Mouse (Mus musculus): ENCODE results near the gene Fcnb. TPM values are rescaled to one million over a fixed set of nuclear protein-coding genes. Genes with fewer than 3 reads are reported as not detected.

Fcnb gene
- not detected for total RNA-seq (2021)
- long read RNA-seq, experiment 1, result 0 reads
- long read RNA-seq, experiment 2, result 0 reads

DNA sequence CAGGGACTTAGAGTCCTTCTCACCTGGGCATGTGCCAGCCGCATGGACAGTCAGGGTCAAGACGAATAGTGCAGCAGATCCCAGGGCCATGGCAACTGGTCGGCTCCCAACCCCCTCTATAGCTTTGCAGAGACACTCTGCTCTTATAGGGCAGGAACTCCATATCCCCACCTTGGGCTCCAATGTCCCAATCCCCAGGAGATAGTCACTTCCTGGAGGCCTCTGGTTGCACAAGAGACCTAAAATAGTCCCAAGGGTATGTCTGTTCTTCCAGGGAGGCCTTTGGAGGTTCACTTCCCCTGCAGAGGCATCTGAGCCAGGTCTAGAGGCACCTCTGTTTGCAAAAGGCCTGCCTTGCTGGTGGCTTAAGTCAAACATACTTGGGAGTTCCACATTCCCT lies at the start of gene Fcnb:
Fcnb (minus strand) TSS at position 118 of the 400 bp plus-strand sequence.
- intact Hi-C loops (cut with DNase I; ENCODE audit: low total_unique reads), result no loop called here
- no peak for DNase-seq

DNA sequence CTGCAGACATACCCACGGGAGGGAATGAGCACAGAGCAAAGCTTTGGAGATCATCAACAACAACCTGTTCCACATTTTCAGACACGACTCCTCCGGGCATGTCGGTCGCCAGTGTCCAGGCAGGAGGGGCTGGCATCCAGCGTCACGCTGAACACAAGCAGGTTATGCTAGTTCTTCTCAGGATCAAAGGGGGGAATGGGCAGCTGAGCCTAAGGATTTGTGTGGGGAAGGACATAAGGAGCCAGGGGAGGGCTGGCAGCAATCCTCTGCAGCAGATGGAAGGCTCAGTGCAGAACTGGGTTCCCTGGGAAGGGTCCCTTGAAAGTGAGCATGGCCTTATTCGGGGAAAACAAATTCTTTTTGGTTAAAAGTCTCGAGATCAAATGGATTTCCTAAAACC lies 49.1 kb upstream of the Fcnb start:
- intact Hi-C loops (cut with DNase I; ENCODE audit: low total_unique reads), result no loop called here
- DNase-seq, result no peak

DNA sequence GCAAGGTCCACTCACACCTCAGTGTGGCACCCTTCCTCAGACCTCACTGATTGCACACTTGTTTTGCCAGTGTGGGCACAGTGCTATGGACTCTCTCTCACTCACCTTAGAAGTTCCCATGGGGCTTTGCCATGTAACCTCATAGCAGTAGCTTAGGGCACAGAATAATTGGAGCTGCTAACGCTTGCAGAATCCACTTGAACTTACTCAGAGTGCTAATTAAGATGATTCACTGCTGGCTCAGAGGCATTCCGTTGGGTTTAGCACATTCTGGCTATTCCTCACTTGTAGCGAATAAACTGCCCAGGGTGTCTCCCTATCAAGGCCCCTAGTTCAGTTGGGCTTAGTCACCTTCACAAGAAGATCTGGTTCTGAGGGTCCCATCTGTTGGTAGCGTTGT lies 47.4 kb upstream of the Fcnb start:
- no peak for DNase-seq
- intact Hi-C loops (cut with DNase I; ENCODE audit: low total_unique reads), result no loop called here

DNA sequence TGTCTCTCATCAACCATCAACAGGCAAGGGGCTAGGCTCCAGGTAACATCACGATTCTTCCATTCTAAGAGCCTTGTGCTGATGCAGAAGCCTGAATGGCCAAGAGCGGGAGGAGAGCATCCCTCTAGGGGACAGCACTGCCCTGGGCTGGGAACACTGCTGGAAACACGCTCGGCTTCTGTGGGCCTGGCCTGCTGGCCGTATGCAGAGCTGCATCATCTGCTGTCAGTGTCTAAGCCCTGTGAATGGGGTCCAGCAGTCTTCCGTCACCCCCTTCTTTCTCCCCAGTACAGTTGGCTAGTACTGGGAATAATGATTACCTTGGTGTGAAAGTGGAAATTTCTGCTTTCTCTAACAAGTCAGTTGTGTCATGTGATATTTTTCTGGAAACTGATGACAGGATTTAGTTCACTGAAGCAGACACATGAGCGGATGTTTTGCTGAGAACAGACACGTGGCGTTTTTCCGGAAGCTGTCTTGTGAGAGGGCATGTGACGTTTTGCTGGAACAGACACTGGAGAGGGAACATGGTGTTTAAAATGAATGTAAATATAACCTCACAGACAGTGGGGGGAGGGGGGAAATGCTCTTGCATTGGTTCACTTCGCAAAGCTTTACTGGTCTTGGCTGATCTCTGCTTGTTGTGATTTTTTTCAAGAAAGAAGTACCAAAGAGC lies 42.2 kb upstream of the Fcnb start:
- DNase-seq, result no peak
- intact Hi-C loops (cut with DNase I; ENCODE audit: low total_unique reads), result no loop called here

DNA sequence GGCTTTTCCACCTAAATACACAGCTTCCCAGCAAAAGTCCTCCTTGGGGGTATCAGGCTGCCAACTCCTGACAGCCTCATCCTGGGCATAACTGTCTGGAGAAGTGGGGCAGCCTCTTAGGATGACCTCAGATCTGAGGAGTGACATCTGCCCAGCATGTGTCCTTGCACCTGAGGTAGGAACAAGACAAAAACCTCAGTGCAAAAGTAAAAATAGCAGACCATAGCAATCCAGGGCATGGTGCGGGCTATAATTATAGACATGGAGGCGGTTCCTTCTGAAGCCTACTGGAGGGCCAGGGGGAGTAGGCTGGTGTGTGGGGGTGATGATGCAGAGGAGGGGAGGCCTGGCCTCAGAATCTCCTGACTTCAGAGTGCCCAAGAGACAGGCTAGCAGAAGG lies 39.2 kb upstream of the Fcnb start:
- intact Hi-C loops (cut with DNase I; ENCODE audit: low total_unique reads), result no loop called here

DNA sequence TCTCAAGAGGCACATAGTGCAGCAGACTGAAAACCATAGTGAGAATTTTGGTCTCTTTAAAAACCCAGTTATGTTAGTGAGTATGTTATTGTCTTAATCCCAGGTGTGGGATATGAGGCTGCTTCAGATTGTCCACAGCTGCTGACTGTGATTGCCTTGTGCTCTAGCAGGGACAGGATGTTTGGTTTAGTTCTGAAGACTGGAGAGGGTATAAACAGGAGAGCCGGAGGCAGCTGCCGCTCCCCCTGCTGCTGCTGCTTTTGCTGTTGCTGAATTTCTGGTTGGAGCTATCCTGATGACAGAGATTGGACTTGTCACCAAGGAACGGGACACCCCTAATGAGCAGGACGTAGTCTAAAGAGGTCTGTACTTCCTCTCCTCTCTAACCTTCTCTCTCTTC lies 36.6 kb upstream of the Fcnb start:
- no peak for DNase-seq
- intact Hi-C loops (cut with DNase I; ENCODE audit: low total_unique reads), result no loop called here

More for the DNA sequence above, 39.2 kb upstream of the Fcnb start:
- no peak for DNase-seq

DNA sequence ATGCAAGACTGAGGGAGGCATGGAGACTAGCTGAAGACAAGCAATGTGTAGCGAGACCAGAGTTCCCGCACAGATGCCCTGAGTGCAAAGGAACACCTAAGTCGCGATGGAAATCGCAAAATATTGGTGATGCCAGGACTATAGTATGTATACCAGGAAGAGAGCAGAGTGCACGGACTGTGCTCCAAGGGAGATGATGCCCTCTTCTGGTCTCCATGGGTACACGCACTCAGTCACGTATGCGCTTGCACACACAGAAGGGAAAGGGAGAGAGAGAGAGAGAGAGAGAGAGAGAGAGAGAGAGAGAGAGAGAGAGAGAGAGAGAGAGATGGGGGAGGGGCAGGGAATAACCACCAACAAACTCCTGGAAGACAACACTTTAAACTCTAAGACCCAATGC lies 35.7 kb upstream of the Fcnb start:
- no peak for DNase-seq
- intact Hi-C loops (cut with DNase I; ENCODE audit: low total_unique reads), result no loop called here

DNA sequence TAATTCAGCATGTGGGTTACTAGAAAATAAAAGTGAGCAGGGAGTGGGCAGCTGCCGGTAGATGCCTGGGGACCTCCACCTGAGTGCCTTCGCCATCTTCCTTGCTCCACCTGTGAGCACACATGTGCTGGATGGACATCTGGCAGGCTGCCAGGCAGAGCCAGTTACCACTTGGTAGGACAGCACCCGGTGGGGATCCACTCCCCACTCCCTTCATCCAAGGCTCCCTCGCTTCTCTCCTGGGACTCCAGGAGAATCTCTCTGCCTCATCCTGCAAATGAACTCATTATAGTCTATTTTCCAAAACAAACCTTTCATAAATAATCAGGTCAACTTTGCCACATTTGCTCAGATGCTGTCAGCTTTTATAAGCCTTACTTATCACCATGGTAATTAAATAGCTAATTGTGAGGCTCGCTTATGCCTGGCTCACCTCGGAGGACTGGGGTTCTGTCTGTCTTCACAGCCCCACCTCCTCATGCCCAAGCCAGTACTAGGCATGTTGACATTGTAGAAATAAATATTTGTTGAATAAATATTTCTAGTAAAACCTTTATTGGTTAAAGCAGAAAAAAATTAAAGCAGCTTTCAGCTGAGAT lies 33.9 kb upstream of the Fcnb start:
- intact Hi-C loops (cut with DNase I; ENCODE audit: low total_unique reads), result no loop called here
- no peak for DNase-seq

DNA sequence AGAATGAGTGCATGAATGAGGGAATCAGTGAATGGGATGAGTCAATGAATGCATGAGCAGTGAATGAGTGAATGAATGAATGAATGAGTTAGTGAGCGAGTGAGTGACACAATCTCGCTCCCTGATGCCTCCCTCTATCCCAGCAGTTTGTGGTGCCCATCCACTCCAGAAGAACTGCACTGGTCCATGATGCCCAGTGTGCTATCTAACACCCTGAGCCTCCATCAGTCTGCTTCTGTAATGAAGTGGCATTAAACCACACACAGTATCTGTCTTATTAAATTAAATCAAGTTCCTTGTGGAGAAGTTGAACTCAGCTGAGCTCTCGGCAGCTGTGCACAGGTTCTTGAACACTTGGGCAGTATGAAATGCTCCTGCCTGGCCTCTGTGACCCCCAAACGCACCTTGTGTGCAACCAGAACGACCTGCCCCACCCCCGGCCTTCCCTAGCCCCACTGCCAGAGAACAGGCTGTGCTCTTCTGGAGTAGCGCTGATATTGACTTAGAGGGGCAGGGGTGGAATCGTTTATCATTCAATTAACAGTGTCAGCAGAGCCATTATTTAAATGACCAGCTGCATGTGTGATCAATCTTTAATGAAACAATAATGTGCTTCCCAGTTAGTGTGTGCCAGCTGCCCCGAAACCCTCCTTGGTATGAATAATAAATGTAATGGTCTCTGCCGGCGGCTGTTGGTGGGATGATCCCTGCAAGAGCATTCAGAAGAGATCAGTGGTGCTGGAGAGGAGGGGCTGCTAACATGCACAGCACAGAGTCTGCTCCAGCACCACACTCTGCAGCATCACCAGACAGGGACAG lies 33.0 kb upstream of the Fcnb start:
- no peak for DNase-seq
- intact Hi-C loops (cut with DNase I; ENCODE audit: low total_unique reads), result no loop called here

DNA sequence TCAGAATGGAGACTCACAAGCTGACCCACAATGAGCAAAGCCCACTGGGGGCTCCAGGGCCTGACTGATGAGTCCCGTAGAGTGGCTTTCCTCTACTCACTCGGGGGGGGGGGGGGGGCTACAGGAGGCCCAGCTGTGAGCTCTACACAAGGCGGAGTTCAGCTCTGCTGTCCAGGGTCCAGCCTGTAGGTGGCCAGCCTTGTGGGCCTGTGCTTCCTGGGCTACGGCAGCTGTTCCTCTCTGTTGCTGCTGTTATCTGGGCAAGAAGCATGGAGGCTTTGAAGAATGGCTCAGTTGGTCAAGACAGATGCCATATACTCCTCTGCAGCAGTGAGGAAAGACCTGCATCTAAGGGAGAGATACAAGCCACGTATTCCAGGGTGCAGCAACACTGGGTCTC lies 24.1 kb upstream of the Fcnb start:
- intact Hi-C loops (cut with DNase I; ENCODE audit: low total_unique reads), result no loop called here
- no peak for DNase-seq

DNA sequence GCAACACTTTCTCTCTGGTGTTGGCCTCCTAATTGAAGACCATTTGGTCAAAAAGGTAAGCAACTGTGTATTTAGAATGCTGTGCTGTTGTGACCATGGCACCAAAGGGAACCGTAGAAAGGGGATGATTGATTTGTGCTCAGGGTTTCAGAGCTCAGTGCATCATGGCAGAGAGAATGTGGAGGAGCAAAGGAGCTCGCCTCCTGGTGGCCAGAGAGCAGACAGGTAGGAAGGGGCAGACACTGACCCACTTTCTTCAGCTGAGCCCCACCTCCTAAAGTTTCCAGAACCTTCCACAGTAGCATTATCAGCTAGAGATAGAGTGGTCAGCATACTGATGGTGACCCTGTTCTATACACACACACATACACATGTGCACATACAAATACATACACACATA lies 21.3 kb upstream of the Fcnb start:
- no peak for DNase-seq
- intact Hi-C loops (cut with DNase I; ENCODE audit: low total_unique reads), result no loop called here

DNA sequence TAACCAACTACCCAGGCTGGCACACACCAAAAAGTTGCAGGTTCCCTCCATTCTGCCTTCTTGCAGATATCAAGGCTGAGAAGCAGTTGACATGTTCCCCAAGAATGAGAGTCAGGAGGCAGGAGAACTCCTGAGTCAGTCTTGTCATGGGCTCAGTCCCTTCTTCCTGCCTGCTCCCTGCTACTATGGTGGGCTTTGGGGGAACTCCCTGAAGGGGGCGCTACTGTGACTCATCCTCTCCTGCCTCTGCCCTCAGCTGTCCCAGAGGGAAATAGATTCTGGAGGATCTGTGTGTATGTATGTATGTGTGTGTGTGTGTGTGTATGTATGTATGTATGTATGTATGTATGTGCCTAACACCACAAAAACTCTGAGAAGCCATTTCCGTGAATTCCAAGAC lies 19.0 kb upstream of the Fcnb start:
- intact Hi-C loops (cut with DNase I; ENCODE audit: low total_unique reads), result no loop called here
- DNase-seq, result no peak

DNA sequence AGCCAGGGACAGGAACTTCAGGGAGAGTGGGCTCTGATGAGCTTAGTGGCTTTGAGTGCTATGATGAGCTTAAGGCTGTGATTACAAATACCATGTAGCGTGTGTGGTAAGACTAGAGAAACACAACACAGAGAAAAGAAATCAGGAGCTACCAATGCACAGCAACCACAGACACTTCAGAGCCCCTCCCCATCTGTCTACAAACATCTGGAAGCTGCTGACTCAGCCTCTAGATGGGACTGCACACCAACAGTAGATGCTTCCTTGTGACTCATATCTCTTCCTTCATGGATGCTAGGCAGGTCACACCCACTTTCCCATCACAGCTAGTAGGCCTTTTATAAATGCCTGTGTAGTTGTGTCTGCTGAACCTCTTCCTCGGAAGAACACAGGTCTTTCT lies 17.2 kb upstream of the Fcnb start:
- intact Hi-C loops (cut with DNase I; ENCODE audit: low total_unique reads), result no loop called here

DNA sequence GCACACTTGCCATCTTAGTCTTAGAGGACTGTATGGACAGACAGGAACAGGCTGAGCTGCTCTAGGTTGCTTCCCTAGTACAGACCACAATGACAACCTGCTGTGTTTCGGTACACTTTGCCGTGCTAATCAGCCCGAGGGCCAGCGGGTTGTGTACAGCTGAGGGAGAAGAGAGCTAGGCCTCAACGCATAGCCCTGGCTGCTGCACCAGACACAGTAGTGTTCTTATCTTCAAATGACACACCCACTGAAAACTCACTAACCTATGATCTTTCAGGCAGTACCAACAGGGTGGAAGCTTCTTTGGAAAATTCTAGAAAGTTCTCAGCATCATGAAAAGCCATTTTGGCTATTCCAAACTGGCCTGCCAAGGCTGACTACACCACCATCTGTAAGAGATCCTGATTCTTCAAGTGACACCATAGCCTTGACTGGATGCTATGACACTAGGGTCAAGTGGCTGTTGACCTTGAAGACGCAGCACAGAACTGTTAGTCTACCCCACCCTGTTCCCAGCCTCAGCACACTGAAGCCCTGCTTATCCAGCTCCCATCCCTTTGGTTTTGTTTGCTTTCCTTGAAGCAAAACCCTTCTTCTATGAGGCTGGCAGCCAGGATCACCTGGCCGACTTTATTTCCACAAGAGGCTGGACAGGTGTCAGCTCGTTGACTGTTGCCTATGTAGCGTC lies 16.3 kb upstream of the Fcnb start:
- DNase-seq, result no peak
- intact Hi-C loops (cut with DNase I; ENCODE audit: low total_unique reads), result no loop called here

More for the DNA sequence above, 17.2 kb upstream of the Fcnb start:
- no peak for DNase-seq

DNA sequence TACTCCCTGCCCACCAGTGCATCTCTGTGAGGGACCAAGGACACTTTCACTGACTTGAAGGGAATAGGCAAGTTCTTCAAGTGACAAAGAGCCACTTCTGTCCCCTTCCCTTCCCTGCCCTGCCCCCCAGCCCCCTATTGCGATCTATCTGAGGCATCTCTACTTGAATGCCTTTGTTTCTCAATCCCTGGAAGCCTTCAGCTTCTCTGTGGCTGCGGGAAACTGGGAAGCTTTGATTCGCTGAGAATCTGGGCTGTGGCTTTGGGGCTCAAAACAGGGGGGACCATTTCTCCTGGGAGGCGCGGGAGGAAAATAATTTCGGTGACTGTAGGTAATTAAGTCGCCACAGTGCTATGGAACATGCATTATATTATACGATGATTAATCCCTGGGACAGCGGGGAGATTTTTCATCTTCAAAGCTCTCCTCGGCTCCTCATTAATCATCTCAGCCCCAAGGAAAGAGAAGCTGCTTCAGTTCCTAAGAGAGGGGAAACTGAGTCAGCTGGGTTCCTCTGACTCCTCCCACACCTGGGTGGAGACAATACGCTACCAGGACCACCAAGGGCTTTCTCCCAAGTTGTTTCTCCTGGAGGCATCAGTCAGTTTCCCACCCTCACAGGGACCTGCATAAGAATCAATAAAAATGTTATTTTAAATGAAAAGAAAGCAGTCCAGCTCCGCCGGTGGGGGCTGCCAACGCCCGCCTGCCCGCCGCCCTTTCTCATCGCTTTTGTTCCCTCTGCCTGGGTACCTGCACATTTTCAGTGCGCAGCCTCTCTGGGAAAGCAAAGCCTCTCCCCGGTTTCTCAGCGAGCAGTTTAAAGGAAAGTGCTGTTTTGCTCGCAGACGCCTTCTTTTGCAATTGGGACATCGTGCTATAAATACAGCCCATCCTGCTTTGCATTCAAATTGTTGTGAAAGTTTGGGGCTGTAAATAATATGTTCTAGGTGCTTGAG lies 14.1 kb upstream of the Fcnb start:
- intact Hi-C loops (cut with DNase I; ENCODE audit: low total_unique reads), result no loop called here
- no peak for DNase-seq

DNA sequence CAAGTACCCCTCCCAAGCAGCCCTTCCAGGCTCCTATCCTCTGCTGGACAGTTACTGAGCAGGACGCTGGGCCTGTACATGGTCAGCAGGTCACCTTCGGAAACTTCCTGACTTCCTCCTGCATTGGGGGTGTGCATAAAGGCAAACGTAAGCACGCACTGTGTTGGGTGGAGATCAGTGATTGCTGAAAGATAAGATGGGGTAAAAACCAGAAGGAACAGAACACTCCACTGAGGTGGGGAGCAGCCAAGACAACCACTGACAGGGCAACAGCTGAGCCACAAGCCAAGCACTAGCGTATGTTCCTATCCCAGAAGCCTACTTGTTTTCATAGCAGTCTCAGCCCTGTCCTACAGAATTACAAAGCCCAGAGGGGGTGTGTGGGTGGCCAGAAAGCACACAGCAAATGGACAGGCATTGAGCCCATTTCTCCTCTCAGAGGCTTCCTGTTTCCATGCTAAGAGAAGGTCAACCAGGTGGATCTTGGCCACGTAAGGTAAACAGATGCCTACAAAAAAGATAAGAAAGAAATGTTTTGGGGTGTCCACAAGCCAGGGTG lies 12.1 kb upstream of the Fcnb start:
- no peak for DNase-seq
- intact Hi-C loops (cut with DNase I; ENCODE audit: low total_unique reads), result no loop called here

DNA sequence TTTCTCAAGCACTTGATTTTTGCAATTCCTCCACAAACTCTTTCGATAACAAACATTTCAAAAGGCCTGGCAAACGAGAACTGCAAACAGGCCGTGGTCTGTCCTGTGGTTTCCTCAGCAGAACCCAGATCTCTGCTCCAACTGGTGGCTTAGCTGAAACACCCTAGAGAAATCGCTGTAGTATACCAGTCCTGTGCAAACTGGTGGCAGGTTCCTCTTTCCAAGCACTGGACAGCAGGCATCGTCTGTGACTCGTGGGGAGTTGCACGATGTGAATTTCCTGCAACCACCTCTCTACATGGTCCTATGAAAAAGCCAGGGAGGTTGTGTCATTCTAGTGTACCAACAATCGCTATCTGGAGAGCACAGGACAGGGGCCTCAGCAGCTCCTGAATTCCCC lies 7.4 kb upstream of the Fcnb start:
- no peak for DNase-seq
- intact Hi-C loops (cut with DNase I; ENCODE audit: low total_unique reads), result no loop called here

DNA sequence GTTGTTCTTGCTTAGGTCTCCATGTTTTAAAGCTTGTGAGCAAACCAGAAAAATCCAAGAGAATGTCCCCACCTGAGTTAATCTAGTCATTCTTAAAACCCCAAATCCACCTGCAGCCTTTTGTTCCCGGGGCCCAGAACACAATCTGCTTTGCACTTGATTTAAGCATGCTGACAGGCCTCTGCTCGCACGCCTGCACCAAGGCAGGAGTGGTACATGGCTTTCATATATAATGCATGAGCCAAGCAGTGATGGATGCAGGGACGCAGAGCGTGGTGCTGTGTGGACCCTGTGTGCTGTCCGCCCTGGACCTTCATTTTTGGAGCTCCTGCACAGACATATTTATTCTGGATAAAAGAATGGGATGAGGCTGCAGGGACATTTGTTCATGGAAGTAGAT lies 6.4 kb upstream of the Fcnb start:
- no peak for DNase-seq
- intact Hi-C loops (cut with DNase I; ENCODE audit: low total_unique reads), result no loop called here

All from gastrocnemius, postnatal 14 days (tissue).